Mouse (Mus musculus): Measurements from ENCODE around the gene Ankrd33b.

DNA sequence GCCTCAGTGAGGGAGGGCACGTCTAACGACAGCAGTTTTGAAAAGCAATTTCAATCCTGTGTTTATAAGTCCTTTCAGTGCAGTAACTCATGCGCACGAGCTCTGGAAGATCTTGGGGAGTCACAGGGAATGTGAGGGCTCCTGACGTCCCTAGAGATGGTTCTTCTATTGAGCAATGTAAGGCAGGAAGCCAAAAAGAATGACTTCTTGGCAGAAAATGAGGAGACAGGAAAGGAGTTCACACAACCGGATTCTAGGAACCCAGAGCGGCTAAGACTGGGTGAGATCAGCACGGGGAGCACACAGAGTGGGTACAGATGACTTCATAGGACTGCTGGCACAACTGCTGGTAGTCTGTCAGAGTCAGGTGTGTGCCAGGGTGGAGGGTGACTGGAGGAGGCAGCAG lies 25.0 kb downstream of the Ankrd33b start:
- TF ChIP-seq CTCF (IDR thresholded peaks at IDR 0.05; ENCODE audit: extremely low read depth, insufficient read length, insufficient replicate concordance, low read depth, low read length) (no peak), POLR2A (IDR thresholded peaks at IDR 0.05; ENCODE audit: low read depth, low read length) (no peak)

All from small intestine, adult 2 months (tissue).